Mouse (Mus musculus): ENCODE measurements at regions not wholly inside any gene's neighbourhood (a gene's known extent, or its start where the extent isn't known, plus 50 kb on each side); places are given as distances from the start of the nearest gene placed in this dataset.
"Not testable (repeated sequence)": the region's sequence is repeated elsewhere in the genome, so short reads cannot be mapped to it uniquely, and the experiment has no call there.

GRCm38 (mm10) chr1:194516136-194516535 is 101.9 kb upstream of the Plxna2 start:
- no peak overlapping the region for H3K4me3 ChIP-seq (ENCODE audit: insufficient read depth, low read length)
- no peak for TF ChIP-seq POLR2A (IDR thresholded peaks at IDR 0.05; ENCODE audit: extremely low read depth, insufficient read depth, low read length)
- TF ChIP-seq CTCF (IDR thresholded peaks at IDR 0.05; ENCODE audit: extremely low read depth, insufficient read depth, low read length), result no peak
- no peaks in the 10 kb centered on the region for H3K4me1 ChIP-seq (ENCODE audit: control insufficient read depth, insufficient read depth, low read length)
- H3K27ac ChIP-seq (ENCODE audit: insufficient read depth, low read length), result no peak overlapping the region

- no peak overlapping the region for H3K4me3 ChIP-seq (ENCODE audit: insufficient read depth, low read length)
- no peak overlapping the region for H3K27ac ChIP-seq (ENCODE audit: insufficient read depth, low read length)
- no peaks in the 10 kb centered on the region for H3K4me1 ChIP-seq (ENCODE audit: control insufficient read depth, insufficient read depth, low read length)
- no peak for TF ChIP-seq POLR2A (IDR thresholded peaks at IDR 0.05; ENCODE audit: extremely low read depth, insufficient read depth, low read length)
- TF ChIP-seq CTCF (IDR thresholded peaks at IDR 0.05; ENCODE audit: extremely low read depth, insufficient read depth, low read length), result no peak
These were observed 109.7 kb upstream of the Plxna2 start for GRCm38 (mm10) chr1:194508314-194508713.

GRCm38 (mm10) chr1:194505826-194506225 is 112.2 kb upstream of the Plxna2 start:
- H3K27ac ChIP-seq (ENCODE audit: insufficient read depth, low read length), result no peak overlapping the region
- no peak overlapping the region for H3K4me3 ChIP-seq (ENCODE audit: insufficient read depth, low read length)
- H3K4me1 ChIP-seq (ENCODE audit: control insufficient read depth, insufficient read depth, low read length), result no peaks in the 10 kb centered on the region
- no peak for TF ChIP-seq CTCF (IDR thresholded peaks at IDR 0.05; ENCODE audit: extremely low read depth, insufficient read depth, low read length)
- TF ChIP-seq POLR2A (IDR thresholded peaks at IDR 0.05; ENCODE audit: extremely low read depth, insufficient read depth, low read length), result no peak

- TF ChIP-seq POLR2A (IDR thresholded peaks at IDR 0.05; ENCODE audit: extremely low read depth, insufficient read depth, low read length) (no peak), CTCF (IDR thresholded peaks at IDR 0.05; ENCODE audit: extremely low read depth, insufficient read depth, low read length) (no peak)
- H3K4me3 ChIP-seq (ENCODE audit: insufficient read depth, low read length), result no peak overlapping the region
- H3K4me1 ChIP-seq (ENCODE audit: control insufficient read depth, insufficient read depth, low read length), result no peaks in the 10 kb centered on the region
- H3K27ac ChIP-seq (ENCODE audit: insufficient read depth, low read length), result no peak overlapping the region
These were observed 113.8 kb upstream of the Plxna2 start for GRCm38 (mm10) chr1:194504207-194504606.

GRCm38 (mm10) chr1:194503517-194503916 is 114.5 kb upstream of the Plxna2 start:
- Histone ChIP-seq H3K4me1 (ENCODE audit: control insufficient read depth, insufficient read depth, low read length) (no peaks in the 10 kb centered on the region), H3K27ac (ENCODE audit: insufficient read depth, low read length) (no peak overlapping the region), H3K4me3 (ENCODE audit: insufficient read depth, low read length) (no peak overlapping the region)
- TF ChIP-seq POLR2A (IDR thresholded peaks at IDR 0.05; ENCODE audit: extremely low read depth, insufficient read depth, low read length), result no peak
- TF ChIP-seq CTCF (IDR thresholded peaks at IDR 0.05; ENCODE audit: extremely low read depth, insufficient read depth, low read length), result no peak

GRCm38 (mm10) chr1:194496424-194496823 is 121.6 kb upstream of the Plxna2 start:
- Histone ChIP-seq H3K4me1 (ENCODE audit: control insufficient read depth, insufficient read depth, low read length) (no peaks in the 10 kb centered on the region), H3K4me3 (ENCODE audit: insufficient read depth, low read length) (no peak overlapping the region), H3K27ac (ENCODE audit: insufficient read depth, low read length) (no peak overlapping the region)
- no peak for TF ChIP-seq POLR2A (IDR thresholded peaks at IDR 0.05; ENCODE audit: extremely low read depth, insufficient read depth, low read length)
- no peak for TF ChIP-seq CTCF (IDR thresholded peaks at IDR 0.05; ENCODE audit: extremely low read depth, insufficient read depth, low read length)

- no peak for TF ChIP-seq POLR2A (IDR thresholded peaks at IDR 0.05; ENCODE audit: extremely low read depth, insufficient read depth, low read length)
- TF ChIP-seq CTCF (IDR thresholded peaks at IDR 0.05; ENCODE audit: extremely low read depth, insufficient read depth, low read length), result no peak
- Histone ChIP-seq H3K4me3 (ENCODE audit: insufficient read depth, low read length) (no peak overlapping the region), H3K27ac (ENCODE audit: insufficient read depth, low read length) (no peak overlapping the region)
These were observed 126.9 kb upstream of the Plxna2 start for GRCm38 (mm10) chr1:194491111-194491510.

GRCm38 (mm10) chr1:194488126-194488525 is 129.9 kb upstream of the Plxna2 start:
- TF ChIP-seq CTCF (IDR thresholded peaks at IDR 0.05; ENCODE audit: extremely low read depth, insufficient read depth, low read length), result no peak
- no peak for TF ChIP-seq POLR2A (IDR thresholded peaks at IDR 0.05; ENCODE audit: extremely low read depth, insufficient read depth, low read length)
- Histone ChIP-seq H3K4me3 (ENCODE audit: insufficient read depth, low read length) (no peak overlapping the region), H3K27ac (ENCODE audit: insufficient read depth, low read length) (no peak overlapping the region), H3K4me1 (ENCODE audit: control insufficient read depth, insufficient read depth, low read length) (no peaks in the 10 kb centered on the region)

More at GRCm38 (mm10) chr1:194491111-194491510, 126.9 kb upstream of the Plxna2 start:
- no peaks in the 10 kb centered on the region for H3K4me1 ChIP-seq (ENCODE audit: control insufficient read depth, insufficient read depth, low read length)

GRCm38 (mm10) chr1:194482717-194483059 is 135.3 kb upstream of the Plxna2 start:
- TF ChIP-seq POLR2A (IDR thresholded peaks at IDR 0.05; ENCODE audit: extremely low read depth, insufficient read depth, low read length) (no peak), CTCF (IDR thresholded peaks at IDR 0.05; ENCODE audit: extremely low read depth, insufficient read depth, low read length) (no peak)
- Histone ChIP-seq H3K27ac (ENCODE audit: insufficient read depth, low read length) (no peak overlapping the region), H3K4me1 (ENCODE audit: control insufficient read depth, insufficient read depth, low read length) (no peaks in the 10 kb centered on the region), H3K4me3 (ENCODE audit: insufficient read depth, low read length) (no peak overlapping the region)

GRCm38 (mm10) chr1:194482001-194482716 is 135.9 kb upstream of the Plxna2 start:
- Histone ChIP-seq H3K27ac (ENCODE audit: insufficient read depth, low read length) (no peak overlapping the region), H3K4me1 (ENCODE audit: control insufficient read depth, insufficient read depth, low read length) (no peaks in the 10 kb centered on the region), H3K4me3 (ENCODE audit: insufficient read depth, low read length) (no peak overlapping the region)
- TF ChIP-seq CTCF (IDR thresholded peaks at IDR 0.05; ENCODE audit: extremely low read depth, insufficient read depth, low read length), result no peak

- H3K4me3 ChIP-seq (ENCODE audit: insufficient read depth, low read length); H3K4me1 ChIP-seq (ENCODE audit: control insufficient read depth, insufficient read depth, low read length): not testable (repeated sequence)
These were observed 146.7 kb upstream of the Plxna2 start for GRCm38 (mm10) chr1:194471281-194471680.

More at GRCm38 (mm10) chr1:194471281-194471680, 146.7 kb upstream of the Plxna2 start:
- not testable (repeated sequence) for H3K27ac ChIP-seq (ENCODE audit: insufficient read depth, low read length)

Data from cortical plate, adult 2 months (tissue).